Mouse (Mus musculus): ENCODE measurements around the gene Nek10. TPM values are rescaled to one million over a fixed set of nuclear protein-coding genes. Genes with fewer than 3 reads are reported as not detected.
"Not testable (repeated sequence)": the region's sequence is repeated elsewhere in the genome, so short reads cannot be mapped to it uniquely, and the experiment has no call there.

Nek10 gene
- polyA plus RNA-seq, 2 experiments from 2014 or later = 0.05 TPM; not detected in 1

DNA sequence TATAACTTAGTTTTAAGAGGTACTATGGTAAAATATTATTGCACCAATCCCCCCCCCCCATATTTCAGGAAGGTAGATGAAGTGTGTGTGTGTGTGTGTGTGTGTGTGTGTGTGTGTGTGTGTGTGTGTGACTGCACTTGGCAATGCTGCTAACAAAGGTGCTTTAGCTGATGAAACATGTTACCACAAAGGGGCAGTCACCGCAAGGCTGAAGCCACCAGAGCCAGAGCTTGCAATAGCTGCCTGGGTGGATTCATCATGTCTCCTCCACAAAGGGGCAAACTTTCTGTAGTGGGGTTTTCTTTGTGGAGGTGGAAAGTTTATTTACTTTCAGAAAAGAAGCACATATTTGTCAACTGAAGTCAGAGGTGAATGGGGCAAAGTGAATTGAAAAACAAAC lies 67.9 kb downstream of the Nek10 start:
- ATAC-seq = no peak

- no peak for ATAC-seq
Measured at GRCm38 (mm10) chr14:14871700-14872099, 68.5 kb downstream of the Nek10 start.

DNA sequence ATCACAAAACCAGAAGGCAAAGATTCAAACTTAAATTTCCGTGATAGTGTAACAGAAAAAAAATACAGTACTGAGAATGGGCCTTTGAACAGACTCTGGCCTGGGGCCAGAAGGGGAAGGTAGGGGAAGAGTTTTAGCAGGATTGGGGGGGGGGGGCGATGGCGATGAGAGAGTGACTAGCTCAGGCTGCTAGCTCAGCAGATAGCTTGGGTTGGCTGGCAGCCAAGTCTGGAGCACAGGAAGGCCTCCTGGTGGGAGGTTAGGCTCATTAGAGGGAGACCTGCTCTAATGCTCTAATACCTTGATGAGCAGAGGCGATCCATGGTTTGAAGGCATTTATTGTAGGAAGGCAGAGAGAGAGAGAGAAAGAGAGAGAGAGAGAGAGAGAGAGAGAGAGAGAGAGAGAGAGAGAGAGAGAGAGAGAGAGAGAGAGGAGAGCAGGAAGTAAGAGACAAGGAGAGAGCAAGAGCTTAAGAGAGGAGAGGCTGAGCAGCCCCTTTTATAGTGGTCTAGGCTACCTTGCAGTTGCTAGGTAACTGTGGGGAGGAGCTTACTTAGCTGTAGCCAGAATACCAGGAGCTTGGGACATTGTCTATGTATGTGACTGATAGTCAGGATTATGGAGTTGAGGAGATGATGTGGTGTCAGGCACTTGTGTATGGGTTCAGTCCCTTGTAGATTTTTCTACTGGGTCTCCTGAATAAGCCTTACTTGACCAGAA lies 90.9 kb downstream of the Nek10 start:
- no peak for ATAC-seq

DNA sequence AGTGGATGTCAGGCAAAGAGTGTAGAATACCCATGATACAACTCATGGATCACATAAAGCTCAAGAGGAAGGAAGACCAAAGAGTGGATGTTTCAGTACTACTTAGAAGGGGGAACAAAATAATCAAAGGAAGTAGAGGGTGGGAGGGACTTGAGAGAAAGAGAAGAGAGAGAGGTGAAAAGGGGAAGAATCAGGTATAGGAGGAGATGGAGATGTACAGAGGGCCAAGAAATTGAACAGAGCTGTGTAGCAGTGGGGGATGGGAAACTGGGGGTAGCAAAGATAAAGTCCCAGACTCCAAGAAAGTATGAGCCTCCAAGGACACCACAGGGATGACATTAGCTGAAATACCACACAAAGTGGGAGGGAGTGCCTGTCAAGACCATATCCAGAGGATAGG lies 91.6 kb downstream of the Nek10 start:
- ATAC-seq = no peak

GRCm38 (mm10) chr14:14895363-14895762 lies 92.1 kb downstream of the Nek10 start:
- ATAC-seq = no peak

DNA sequence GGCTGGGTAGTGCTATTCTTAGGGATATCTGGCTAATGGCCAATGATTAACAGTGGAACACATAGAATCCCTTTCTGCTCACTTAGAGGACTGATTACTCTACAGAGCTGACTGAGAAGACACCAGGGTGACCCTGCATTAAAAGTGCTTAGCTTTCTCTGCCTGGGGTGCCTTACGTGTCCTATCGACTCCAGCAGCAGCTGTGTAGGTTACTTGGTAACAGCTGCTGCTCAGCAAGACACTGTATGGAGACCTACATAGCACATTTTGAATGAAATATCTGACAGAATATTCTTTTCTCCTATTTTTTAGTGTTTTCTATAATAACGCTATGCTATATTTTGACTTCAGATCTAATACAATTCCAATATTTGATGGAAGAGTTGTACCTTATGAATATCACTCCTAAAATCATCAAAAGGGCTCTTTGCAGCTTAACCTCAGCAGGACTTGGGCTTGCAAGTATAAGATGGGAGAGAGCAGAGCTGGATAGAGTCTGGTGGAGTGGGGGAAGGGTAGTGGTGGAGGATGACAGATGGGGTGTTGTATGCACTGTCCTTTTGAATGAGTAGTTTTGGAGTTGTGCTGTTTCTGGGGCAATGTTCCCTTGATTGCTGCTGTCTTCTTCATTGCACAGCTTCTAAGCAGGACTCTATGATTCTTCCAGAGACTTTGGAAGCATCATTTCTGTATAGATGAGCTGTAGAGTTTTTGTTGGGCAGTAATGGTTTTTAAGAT lies 93.4 kb downstream of the Nek10 start:
- no peak for ATAC-seq

DNA sequence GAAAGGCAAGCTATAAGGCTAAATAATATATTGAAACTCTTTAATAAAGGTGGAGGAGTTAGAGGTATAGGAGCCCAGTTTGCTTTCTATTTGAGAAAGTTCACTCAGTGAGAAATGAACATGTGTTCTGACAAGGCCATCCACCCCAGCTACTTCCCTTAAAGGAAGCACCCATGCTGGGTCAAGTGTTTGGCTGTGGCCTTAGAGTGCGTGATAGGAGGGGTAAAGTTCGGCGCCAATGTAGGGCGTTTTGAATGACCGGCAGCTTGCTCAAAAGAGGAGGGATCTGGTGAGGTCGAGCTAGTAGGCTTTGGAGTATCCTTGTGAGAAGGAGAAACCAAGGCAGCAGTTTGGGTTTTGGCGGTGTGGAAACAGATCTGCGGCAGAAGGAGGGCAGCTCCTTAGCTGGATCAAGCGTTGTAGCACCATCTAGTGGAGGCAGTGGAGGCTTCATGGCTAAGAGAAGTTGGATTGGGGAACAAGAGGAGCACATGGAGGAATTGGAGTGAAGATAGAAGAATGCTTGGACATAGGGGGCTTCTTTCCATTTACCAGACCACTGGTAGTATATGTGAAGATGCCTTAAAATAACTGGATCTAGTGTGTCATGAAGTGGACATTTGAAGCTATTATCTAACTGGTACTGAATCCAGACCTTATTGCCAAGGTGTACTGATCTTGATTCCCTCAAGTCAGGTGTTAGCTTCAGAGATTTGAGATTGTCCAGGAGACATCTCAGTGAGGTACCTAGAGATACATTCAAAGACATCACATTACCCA lies 101.7 kb downstream of the Nek10 start:
- ATAC-seq = peak; percentile 83

DNA sequence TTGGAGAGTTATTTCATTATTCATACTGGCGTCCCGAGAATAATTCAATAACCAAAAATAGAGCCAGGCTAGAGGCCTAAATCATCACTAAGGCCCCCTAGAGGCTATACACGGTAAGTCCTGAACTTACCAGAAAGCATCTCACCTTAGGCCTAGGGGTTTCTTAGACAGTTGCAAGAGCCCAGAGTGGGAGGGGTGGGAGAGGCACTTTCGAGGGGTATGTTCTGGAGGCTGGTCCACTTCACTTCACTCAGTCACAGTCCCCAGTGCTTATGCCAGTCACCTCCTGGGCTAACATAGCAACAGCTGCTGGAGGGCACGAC lies 102.3 kb downstream of the Nek10 start:
- ATAC-seq = peak; percentile 32

- ATAC-seq = no peak
Measured at GRCm38 (mm10) chr14:14925615-14926014, 122.4 kb downstream of the Nek10 start.

DNA sequence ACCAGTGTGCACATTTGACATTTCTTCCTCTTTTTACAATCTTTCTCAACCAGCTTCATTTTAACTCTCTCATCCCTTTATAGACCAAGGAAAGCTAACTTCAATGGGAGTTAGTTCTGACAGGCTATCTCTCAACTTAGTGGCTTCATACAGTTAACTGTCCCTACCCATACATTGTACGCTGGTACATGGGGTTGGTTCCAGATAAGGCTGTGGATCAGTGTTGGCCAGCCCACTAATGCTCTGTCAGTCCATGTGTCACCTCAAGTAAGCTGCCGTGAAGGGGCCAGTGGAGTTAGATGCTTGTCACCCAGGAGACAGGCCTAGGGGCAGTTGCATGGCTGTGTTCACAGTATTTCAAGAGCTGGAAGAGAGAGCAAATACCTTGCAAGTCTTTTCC lies 124.3 kb downstream of the Nek10 start:
- ATAC-seq = no peak

- no peak for ATAC-seq
Measured at GRCm38 (mm10) chr14:14934977-14935376, 131.8 kb downstream of the Nek10 start.

GRCm38 (mm10) chr14:14945930-14946329 lies 142.7 kb downstream of the Nek10 start:
- ATAC-seq = no peak

- ATAC-seq = no peak
Measured at GRCm38 (mm10) chr14:14949023-14949422, 145.8 kb downstream of the Nek10 start.

DNA sequence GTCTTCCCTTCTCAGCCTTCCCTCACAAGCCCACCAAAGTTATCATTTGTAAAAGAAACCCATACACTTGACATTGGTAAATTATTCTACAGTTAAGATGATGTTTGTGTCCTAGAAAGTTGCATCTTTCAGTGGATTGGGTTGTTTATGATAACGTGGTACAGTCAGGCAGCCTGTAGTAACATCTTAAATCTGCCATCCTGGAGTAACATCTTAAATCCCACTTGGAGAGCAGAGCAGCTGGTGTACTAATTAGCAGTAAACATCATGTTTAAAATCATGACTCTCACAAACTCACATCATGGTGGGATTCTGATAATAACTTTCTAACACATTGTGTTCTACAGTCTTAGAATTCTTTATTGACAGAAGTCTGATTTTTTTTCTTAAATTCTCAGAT lies 148.6 kb downstream of the Nek10 start:
- no peak for ATAC-seq

GRCm38 (mm10) chr14:14959780-14960440 lies 156.7 kb downstream of the Nek10 start:
- no peak for ATAC-seq

- no peak for ATAC-seq
Measured at GRCm38 (mm10) chr14:14960441-14960988, 157.3 kb downstream of the Nek10 start.

DNA sequence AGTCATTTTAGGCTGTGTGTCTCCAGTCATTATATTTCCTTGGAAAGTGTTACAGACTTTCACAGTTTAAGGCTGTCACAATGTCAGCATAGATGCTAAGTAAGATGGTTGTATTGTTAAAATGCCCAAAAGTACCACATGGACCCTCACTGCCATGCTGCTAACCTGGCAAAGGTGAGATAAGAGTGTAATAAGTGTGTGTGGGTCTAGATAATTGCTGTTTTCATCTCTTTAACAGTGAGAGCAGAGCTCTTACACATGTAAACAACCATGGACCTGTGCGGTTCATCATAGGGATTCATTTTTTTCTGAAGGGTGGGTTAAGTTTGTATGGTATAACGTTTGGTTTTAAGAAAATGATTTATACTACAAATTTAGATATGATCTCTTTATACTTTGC lies 167.4 kb downstream of the Nek10 start:
- ATAC-seq = no peak

GRCm38 (mm10) chr14:14971056-14971455 lies 167.8 kb downstream of the Nek10 start:
- no peak for ATAC-seq

DNA sequence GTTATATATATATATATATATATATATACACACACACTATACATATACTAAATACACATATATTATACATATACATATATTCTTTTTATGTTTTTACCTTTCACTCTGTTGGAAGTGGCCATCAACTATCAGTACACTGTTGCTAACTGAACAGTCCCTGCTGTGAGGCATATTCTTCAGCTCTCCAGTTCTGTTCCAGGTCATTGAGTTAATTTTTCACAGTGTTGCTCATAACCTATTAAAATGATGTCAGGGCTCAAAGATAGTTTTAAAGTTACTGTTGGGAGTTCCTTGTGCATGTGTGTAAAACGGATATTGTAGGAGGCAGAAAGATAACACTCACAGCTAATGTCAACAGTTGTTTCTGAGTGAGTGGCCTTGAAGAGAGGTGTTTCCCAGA lies 170.9 kb downstream of the Nek10 start:
- no peak for ATAC-seq

DNA sequence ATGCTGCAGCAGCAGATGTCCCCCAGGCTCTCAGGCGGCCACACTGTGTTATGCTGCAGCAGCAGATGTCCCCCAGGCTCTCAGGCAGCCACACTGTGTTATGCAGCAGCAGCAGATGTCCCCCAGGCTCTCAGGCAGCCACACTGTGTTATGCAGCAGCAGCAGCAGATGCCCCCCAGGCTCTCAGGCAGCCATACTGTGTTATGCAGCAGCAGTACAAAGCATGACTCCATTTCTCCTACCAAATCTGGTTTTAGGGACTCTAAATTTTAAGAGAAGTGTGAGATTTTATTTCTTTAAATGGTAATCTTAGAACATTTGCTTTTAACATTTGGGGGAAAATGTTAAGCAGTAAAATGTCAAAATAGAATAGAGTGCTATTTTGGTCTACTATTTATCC lies 180.9 kb downstream of the Nek10 start:
- not testable (repeated sequence) for ATAC-seq

DNA sequence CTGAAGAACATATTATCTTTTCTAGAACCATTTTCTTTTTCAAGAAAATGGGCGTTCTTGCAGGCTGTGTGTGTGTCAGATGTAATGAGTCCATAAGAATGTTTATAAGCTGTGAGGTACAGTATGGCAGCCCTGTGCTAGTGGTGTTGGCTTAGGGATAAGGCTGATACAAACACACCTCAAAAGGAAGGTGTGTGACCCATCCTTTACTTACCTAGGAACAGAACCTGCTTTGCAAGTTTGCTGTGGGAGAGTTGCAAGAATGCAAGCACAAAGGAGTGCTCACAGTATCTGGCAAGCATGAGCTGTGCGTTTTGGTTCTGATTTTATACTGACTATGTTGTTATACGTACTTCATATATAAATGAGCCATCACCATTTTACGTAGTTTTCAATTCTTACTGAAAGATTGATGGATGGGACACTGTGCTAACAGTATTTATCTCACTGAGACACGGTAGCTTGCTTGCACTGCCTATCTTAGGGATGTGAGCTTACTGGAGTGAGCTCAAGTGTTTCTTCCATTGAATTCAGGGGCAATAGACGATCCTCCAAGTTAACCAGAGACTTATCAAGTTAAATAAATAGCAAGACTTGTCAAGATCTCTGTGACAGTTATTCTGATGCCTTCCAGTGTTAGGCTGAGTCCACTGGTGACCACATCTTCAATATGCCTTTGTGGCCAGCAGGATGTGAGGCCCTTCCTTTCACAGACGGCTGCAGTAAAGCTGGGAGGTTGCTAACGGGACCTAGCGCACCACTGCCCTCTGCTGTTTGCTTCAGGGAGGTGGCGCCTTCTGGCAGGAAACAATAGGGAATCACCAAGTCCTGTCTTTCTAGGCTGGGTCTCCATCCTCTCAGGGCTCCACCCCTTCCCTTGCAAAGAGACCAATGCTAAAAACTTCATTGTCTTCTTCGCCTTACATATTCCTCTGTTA lies 181.8 kb downstream of the Nek10 start:
- ATAC-seq = peak; percentile 85

DNA sequence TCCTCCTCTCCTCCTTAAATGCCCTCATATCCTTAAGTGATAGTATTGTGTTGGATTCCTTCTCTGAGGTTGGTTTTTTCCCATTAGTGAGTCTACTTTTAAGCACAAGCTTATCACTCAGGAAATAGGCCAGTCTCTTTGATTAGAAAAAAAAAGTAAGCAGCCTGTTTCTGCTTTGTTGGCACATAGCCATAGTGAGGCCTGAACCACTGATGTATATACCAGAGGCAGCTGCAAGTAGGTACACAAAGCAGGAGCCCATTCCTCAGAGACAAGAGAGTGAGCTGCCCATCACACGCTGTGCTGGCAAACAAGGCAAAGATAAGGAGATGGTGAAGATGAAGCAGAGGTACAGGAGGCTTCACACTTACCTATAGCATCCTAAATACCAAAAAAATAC lies 184.2 kb downstream of the Nek10 start:
- no peak for ATAC-seq
